In genomic region chr4:137774505-137774904, GRCm38 (mm10) we compare ENCODE assay signal across 20 mouse cellular contexts. TPM values are rescaled to one million over a fixed set of nuclear protein-coding genes. Genes with fewer than 3 reads are reported as not detected.
A peak's percentile ranks its signal among the peaks of the same experiment; 100 is the strongest.
DNase-seq lines count a peak whose midpoint lies in the region; ATAC-seq and TF ChIP-seq lines count a peak whose summit lies in the region.
"Had no signal": no experiment of that assay in that cellular context is flagged by ENCODE, and none has a peak within 500 bp of the region (broad histone marks: within the 10 kb centered on the region; RNA-seq: fewer than 3 reads in every experiment).

No protein-coding gene starts in this region.

- intact Hi-C loops in gastrocnemius, adult 2 months (cut with DNase I), result no loop called here
- intact Hi-C loops in gastrocnemius, postnatal 36 days (cut with DNase I), result no loop called here

- H3K9me3 ChIP-seq in limb, embryonic 12.5 days, result no peaks in the 10 kb centered on the region
- no peaks in the 10 kb centered on the region for H3K9me3 ChIP-seq in limb, embryonic 10.5 days (replicated peaks)
- H3K9me3 ChIP-seq: embryonic facial prominence, embryonic 12.5 days; forebrain, embryonic 10.5 days; midbrain, embryonic 13.5 days; neural tube, embryonic 15.5 days had no signal

- H3K36me3 ChIP-seq in limb, embryonic 12.5 days, result no peaks in the 10 kb centered on the region
- H3K36me3 ChIP-seq in limb, embryonic 10.5 days, result no peaks in the 10 kb centered on the region
- H3K36me3 ChIP-seq: embryonic facial prominence, embryonic 12.5 days; forebrain, embryonic 10.5 days; midbrain, embryonic 13.5 days; neural tube, embryonic 15.5 days had no signal

- H3K4me2 ChIP-seq in limb, embryonic 12.5 days, result no peak overlapping the region
- H3K4me2 ChIP-seq: embryonic facial prominence, embryonic 12.5 days; lung, embryonic 14.5 days; midbrain, embryonic 13.5 days; neural tube, embryonic 15.5 days had no signal

- ATAC-seq in limb, embryonic 12.5 days (ENCODE audit: insufficient number of reproducible peaks, insufficient read depth, low FRiP score, low TSS enrichment, low read depth), result 0 out of 2 replicates have a peak, but pooled peaks have one; percentile 20
- ATAC-seq: inflammation-experienced regulatory T-cells, adult 6 months; midbrain, embryonic 13.5 days had no signal

- H3K4me1 ChIP-seq in limb, embryonic 12.5 days (replicated peaks), result peaks cover 16% of the 10 kb centered on the region
- peaks cover 37% of the 10 kb centered on the region for H3K4me1 ChIP-seq in limb, embryonic 10.5 days

- no peak overlapping the region for H3K27ac ChIP-seq in gastrocnemius, adult 2 months
- H3K27ac ChIP-seq in limb, embryonic 12.5 days, result no peak overlapping the region
- no peak overlapping the region for H3K27ac ChIP-seq in limb, embryonic 10.5 days
- H3K27ac ChIP-seq: macrophage; midbrain, embryonic 13.5 days; neural tube, embryonic 15.5 days had no signal

- no peaks in the 10 kb centered on the region; the same call in 1 of the 2 replicates for H3K27me3 ChIP-seq in limb, embryonic 12.5 days
- H3K27me3 ChIP-seq in limb, embryonic 10.5 days (ENCODE audit: low read depth, poor library complexity, severe bottlenecking), result no peaks in the 10 kb centered on the region
- H3K27me3 ChIP-seq: embryonic facial prominence, embryonic 12.5 days; midbrain, embryonic 13.5 days; neural tube, embryonic 15.5 days had no signal

- no peak for TF ChIP-seq CTCF in gastrocnemius, adult 2 months (IDR thresholded peaks at IDR 0.05)

- WGBS in limb, embryonic 12.5 days, result 89% methylated on average over 6 of the region's 6 CpGs
- WGBS in limb, embryonic 10.5 days, result 93% methylated on average over 6 of the region's 6 CpGs

- H3K4me3 ChIP-seq in gastrocnemius, adult 2 months, result no peak overlapping the region
- no peak overlapping the region for H3K4me3 ChIP-seq in limb, embryonic 12.5 days (replicated peaks)
- no peak overlapping the region for H3K4me3 ChIP-seq in limb, embryonic 10.5 days
- H3K4me3 ChIP-seq: embryonic facial prominence, embryonic 12.5 days; forebrain, embryonic 10.5 days; midbrain, embryonic 13.5 days; myocyte; neural tube, embryonic 15.5 days had no signal

- H3K9ac ChIP-seq in limb, embryonic 12.5 days (replicated peaks), result no peak overlapping the region
- H3K9ac ChIP-seq: embryonic facial prominence, embryonic 12.5 days; lung, embryonic 14.5 days; midbrain, embryonic 13.5 days; neural tube, embryonic 15.5 days had no signal

- DNase-seq in gastrocnemius, adult 2 months, result peak; percentile 3
- DNase-seq in gastrocnemius, postnatal 36 days, result no peak
- no peak for DNase-seq in limb, embryonic 10.5 days (ENCODE audit: low spot score)
- peak; percentile 48 to 72 for DNase-seq in kidney, postnatal 36 days
- DNase-seq in yolk sac, embryonic 10.5 days (ENCODE audit: low spot score), result peak; percentile 55
- no peak for DNase-seq in layer of hippocampus, adult 8-10 months (ENCODE audit: low spot score in 2 of 2)
- no peak for DNase-seq in embryo, embryonic 11 days
- DNase-seq: adrenal gland, postnatal 10 days; cerebellum, adult 11 months; cerebellum, postnatal 25 days; lung, embryonic 14.5 days; thymus, postnatal 14 days had no signal

RNA-seq across cellular contexts. Expression of gene Alpl, which starts 21.7 kb away (rescaled TPM):
- total RNA-seq in gastrocnemius, adult 2 months (2021), result 10 to 100 TPM; 10.3 to 42.2 TPM
- 10 to 100 TPM; 14.1 to 15.9 TPM for total RNA-seq in gastrocnemius, postnatal 36 days (2021)
- polyA plus RNA-seq in limb, embryonic 12.5 days (2016; fragmentation: Nextera tagmentation; extraction: Ambion mirVana), result 2.3 and 4.3 TPM in 2 replicates
- polyA plus RNA-seq in limb, embryonic 10.5 days (2016; fragmentation: Nextera tagmentation; extraction: Ambion mirVana), result 5.1 and 7.9 TPM in 2 replicates
- 1 to 10 TPM; 6.2 to 9.3 (median 7.1) TPM for total RNA-seq in layer of hippocampus, adult 8-10 months (2022)
- polyA plus RNA-seq: macrophage had no signal

Comparison
In these comparisons a context has a peak if more than half of its experiments do, and no peak if none do; other contexts are left out.
1. DNase-seq: peak in gastrocnemius, adult 2 months (single experiment), kidney, postnatal 36 days (2 of 2) and yolk sac, embryonic 10.5 days (single experiment); none in gastrocnemius, postnatal 36 days (0 of 2), limb, embryonic 10.5 days (single experiment), layer of hippocampus, adult 8-10 months (0 of 2) and embryo, embryonic 11 days (single experiment).